Mouse (Mus musculus): ENCODE measurements at regions not wholly inside any gene's neighbourhood (a gene's known extent, or its start where the extent isn't known, plus 50 kb on each side); places are given as distances from the start of the nearest gene placed in this dataset.

- CTCF ChIA-PET = no interaction called here
Observed at GRCm38 (mm10) chr5:29142957-29143356, 52.8 kb upstream of the Rnf32 start.

DNA sequence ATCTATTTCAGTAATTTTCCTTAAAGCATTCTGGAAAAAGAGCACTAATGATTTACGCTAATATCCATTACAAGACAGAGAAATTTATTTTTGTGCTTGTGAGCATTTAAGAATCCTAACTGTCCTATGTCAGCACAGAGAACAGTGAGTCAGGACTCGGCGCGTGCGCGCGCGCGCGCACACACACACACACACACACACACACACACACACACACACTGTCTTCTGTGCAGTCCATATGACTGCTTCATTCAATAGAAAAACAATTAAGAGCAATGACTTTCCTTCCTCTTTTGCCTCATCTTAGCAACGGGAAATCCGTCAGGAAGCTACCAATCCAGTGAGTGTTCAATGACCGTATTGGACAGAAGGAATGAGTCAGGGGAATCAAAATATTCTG lies 53.3 kb upstream of the Rnf32 start:
- CTCF ChIA-PET = no interaction called here

DNA sequence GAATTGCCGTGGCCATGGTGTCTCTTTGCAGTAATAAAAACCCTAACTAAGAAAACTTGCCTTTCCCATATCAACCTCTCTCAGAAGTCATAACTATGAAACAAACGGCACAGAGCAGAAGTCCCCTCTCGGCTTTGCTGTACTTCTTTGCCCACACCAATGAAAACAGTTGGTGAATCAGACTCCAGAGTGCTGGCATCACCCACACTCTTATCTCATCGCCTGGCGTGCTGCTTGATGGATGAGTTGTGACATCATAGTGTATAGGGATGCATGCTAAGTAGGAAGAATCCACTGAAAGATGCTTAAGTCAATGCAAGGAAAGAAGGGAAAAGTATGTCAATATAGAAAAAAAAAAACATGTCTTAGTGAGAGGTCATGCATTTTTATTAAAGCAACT lies 58.3 kb upstream of the Rnf32 start:
- CTCF ChIA-PET = no interaction called here

DNA sequence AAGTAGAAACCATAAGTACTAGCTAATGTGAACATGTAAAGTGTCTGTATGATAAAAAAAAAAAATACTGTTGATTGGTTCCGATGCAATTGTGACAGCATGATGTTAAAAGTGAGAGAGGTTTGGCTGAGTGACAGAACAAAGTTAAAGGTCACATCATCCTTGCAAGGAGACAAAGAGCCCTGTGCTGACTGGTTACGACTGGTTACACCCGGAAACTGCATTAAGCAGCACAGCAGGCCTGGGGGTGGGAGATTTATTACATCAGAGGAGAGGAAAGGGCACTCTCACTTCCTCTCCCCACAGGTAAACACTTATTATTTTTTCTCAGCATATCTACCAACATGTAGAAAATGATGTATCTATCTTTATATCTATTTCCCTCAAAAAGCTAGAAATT lies 63.5 kb upstream of the Rnf32 start:
- CTCF ChIA-PET = no interaction called here

- CTCF ChIA-PET = no interaction called here
Observed at GRCm38 (mm10) chr5:29131762-29132161, 64.0 kb upstream of the Rnf32 start.

DNA sequence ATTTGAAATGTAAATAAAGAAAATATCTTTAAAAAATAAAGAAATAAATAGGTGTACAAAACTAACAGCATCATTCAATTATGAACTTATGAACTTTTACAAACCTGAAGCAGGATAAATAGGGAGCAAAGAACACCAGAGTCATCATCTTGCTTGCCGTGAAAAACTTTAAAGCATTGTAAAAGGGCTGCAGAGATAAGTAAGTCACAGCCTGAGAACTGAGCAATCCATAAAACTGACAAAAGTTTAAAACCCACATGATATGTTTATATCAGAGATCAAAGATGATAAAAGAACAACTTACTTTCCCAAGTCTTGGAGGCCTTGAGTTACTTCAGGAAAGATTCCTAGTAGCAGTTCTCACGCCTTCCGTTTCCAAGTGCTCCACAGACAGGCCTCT lies 66.1 kb upstream of the Rnf32 start:
- CTCF ChIA-PET = no interaction called here

DNA sequence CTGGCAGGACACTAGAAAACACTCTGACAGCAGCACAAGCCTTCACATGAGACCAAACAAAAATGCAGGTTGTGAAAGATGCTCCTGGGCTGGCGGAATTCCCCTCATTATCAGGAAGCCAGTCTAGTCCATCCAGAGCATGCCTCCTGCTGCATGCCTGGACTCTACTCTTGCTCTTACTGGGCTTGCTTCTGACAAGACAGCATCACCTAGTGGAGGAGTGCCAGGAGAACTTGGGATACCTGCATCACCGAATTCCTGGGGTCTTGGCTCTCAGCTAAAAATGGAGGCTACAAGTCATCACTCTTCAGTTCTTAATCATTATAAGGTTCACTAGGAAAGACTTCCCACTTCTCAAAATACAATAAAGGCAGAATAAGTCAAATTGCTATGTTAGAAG lies 78.8 kb upstream of the Rnf32 start:
- CTCF ChIA-PET = no interaction called here

- CTCF ChIA-PET = no interaction called here
Observed at GRCm38 (mm10) chr5:29112531-29112930, 83.3 kb upstream of the Rnf32 start.

- CTCF ChIA-PET = no interaction called here
Observed at GRCm38 (mm10) chr5:29107276-29107675, 88.5 kb upstream of the Rnf32 start.

DNA sequence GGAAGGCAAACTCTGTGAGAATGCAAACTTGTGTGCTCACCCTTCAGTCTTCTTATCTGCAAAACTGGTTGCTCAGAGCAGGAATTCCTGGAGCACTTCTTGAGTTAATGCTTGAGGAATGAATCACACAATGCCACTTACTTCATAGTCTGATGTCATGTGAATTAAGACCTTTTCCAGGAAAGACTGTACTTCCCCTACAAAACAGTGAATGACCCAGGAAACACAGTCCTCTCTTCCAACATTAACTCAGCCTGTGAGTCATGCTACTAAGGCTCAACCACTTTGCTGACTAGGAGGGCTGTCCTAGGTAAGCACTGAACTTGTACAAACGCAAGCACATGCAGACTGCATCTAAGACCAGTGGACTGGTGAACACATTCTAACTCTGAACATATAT lies 112.5 kb upstream of the Rnf32 start:
- CTCF ChIA-PET = no interaction called here

- CTCF ChIA-PET = no interaction called here
Observed at GRCm38 (mm10) chr5:29054393-29054792, 141.4 kb upstream of the Rnf32 start.

DNA sequence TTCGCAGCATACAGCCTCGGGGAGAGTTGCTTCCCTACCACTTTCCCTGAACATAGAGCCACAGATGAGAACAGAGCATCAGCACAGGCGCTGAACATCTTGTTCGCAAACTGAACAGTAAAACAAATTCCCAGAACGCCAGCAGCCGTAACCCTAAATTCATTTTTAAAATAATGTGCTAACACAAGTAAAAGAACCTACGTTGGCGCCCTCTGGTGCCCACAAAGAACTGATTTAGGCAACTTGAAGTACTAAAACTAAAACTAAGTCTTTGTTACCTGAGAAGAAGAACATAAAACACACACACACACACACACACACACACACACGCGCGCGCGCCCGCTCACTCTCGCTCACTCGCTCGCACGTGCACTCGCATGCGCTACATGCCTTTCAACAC lies 159.2 kb upstream of the Rnf32 start:
- CTCF ChIA-PET = no interaction called here

GRCm38 (mm10) chr5:29033462-29033997 lies 162.3 kb upstream of the Rnf32 start:
- CTCF ChIA-PET = no interaction called here

GRCm38 (mm10) chr5:29030525-29030924 lies 165.3 kb upstream of the Rnf32 start:
- CTCF ChIA-PET = no interaction called here

DNA sequence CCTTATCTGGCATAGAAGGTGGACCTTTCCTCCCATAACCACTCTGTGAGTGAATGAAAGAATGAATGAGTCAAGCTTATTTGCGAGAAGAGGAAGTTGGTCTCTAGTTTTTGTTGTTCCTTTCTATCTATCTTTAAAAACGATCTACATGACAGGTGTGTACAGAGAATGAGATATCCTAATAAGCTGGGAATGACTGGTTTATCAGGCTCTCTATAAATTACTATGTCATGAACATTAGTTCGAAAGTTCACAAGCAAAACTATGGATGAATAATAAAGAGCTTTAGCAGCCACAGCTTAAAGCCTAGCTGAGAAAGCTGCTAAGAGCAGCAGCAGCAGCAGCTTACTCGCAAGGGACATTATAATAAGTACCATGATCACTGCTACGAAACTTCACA lies 165.8 kb upstream of the Rnf32 start:
- CTCF ChIA-PET = no interaction called here

GRCm38 (mm10) chr5:29025045-29025444 lies 170.7 kb upstream of the Rnf32 start:
- CTCF ChIA-PET = no interaction called here

GRCm38 (mm10) chr5:28992796-28993195 lies 203.0 kb upstream of the Rnf32 start:
- CTCF ChIA-PET = no interaction called here

- CTCF ChIA-PET = no interaction called here
Observed at GRCm38 (mm10) chr5:28979932-28980331, 215.9 kb upstream of the Rnf32 start.

- CTCF ChIA-PET = no interaction called here
Observed at GRCm38 (mm10) chr5:28970404-28970803, 225.4 kb upstream of the Rnf32 start.

GRCm38 (mm10) chr5:28955036-28955435 lies 240.8 kb upstream of the Rnf32 start:
- CTCF ChIA-PET = no interaction called here

DNA sequence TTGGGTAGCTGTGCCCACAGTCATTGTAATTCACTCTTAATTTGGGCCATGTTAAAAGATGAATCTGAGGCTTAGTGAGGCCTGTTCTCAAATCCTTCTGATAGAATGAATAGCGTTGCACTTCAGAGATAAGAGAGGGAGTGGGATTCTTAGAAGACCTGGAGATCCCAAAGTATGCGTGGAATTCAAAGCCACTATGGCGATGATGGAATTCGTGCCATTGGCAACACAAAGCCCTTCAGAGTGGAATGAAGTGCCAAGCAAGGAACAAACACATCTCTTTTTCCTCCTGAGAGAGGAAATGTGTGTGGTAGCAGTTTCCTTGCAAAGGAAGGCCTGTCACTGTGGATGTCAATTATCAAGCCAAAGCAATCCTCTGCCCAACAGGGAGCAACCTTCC lies 248.3 kb upstream of the Rnf32 start:
- CTCF ChIA-PET = no interaction called here

GRCm38 (mm10) chr5:28943571-28944316 lies 252.0 kb upstream of the Rnf32 start:
- CTCF ChIA-PET = no interaction called here

- CTCF ChIA-PET = no interaction called here
Observed at GRCm38 (mm10) chr5:28940972-28941371, 254.8 kb upstream of the Rnf32 start.

GRCm38 (mm10) chr5:28919296-28920063 lies 276.3 kb upstream of the Rnf32 start:
- CTCF ChIA-PET = no interaction called here

All from spleen, embryonic (tissue).